ENCODE assay signal across 15 mouse cellular contexts in the genomic region with DNA sequence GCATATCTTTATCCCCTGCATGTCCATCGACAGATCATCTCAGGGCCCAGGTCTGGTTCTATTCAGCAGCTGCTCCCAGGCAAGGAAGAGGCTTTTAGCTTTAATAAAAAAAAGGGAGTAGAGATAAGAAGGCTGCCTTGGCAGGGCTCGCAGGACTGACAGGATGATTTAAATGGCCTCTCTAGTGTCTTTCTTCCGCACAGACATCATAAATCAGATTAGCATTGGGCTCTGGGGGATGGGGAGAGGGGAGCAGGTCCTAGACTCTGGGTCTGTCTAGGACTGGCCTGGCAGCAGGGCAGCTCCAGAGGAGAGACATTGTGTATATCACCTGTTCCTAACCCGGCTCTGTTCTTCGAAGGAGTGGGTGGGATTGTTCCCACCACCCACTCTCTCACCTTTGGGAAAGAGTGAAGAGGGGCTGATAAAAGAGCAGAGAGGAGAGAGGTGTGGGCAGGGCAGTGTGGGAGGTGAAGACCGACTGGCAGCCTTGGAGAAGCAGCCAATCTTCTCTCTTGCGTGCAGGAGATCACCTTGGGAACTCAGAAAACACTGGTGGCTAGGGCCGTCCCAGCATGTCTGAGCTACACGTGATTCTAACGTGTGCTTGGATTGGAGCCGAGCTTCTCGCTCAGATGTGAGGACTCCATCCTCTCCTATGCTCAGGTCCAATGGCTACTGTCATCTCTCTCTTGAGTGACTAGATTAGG.
A peak's percentile ranks its signal among the peaks of the same experiment; 100 is the strongest.
DNase-seq lines count a peak whose midpoint lies in the region; ATAC-seq lines count a peak whose summit lies in the region.
"Had no signal": no experiment of that assay in that cellular context is flagged by ENCODE, and none has a peak within 500 bp of the region (broad histone marks: within the 10 kb centered on the region; RNA-seq: fewer than 3 reads in every experiment).

No protein-coding gene starts in this region.

- H3K4me1 ChIP-seq in kidney, embryonic 16.5 days (ENCODE audit: insufficient read depth, low read length), result peaks cover 6% of the 10 kb centered on the region; the same call in 1 of the 2 replicates
- H3K4me1 ChIP-seq: limb, embryonic 13.5 days had no signal

- 40% methylated on average over 12 of the region's 12 CpGs for WGBS in kidney, embryonic 16.5 days

- peaks cover 4% of the 10 kb centered on the region; the same call in 1 of the 2 replicates for H3K36me3 ChIP-seq in kidney, embryonic 16.5 days (ENCODE audit: insufficient read depth, low read length)

- H3K27ac ChIP-seq in kidney, embryonic 16.5 days (ENCODE audit: low read length), result no peak overlapping the region
- H3K27ac ChIP-seq: layer of hippocampus, adult 2 months; limb, embryonic 13.5 days; midbrain, embryonic 15.5 days had no signal

- H3K9ac ChIP-seq in kidney, embryonic 16.5 days (replicated peaks; ENCODE audit: low read length), result no peak overlapping the region
- H3K9ac ChIP-seq: limb, embryonic 13.5 days; midbrain, embryonic 15.5 days had no signal

- no peak overlapping the region for H3K4me3 ChIP-seq in kidney, embryonic 16.5 days (ENCODE audit: low read length)
- H3K4me3 ChIP-seq: layer of hippocampus, adult 2 months; limb, embryonic 13.5 days; midbrain, embryonic 15.5 days had no signal

- DNase-seq in kidney, adult 11 months, result no peak
- peak; percentile 7 for DNase-seq in urinary bladder, postnatal 14 days (ENCODE audit: low spot score)
- DNase-seq in urinary bladder, adult 2 months (ENCODE audit: low spot score), result no peak
- peak; percentile 22 for DNase-seq in embryo, embryonic 9.5 days (ENCODE audit: extremely low spot score)
- no peak for DNase-seq in cerebellum, adult 18-20 months
- DNase-seq in gastrocnemius, adult 18-20 months (ENCODE audit: low spot score), result no peak
- DNase-seq: gastrocnemius, postnatal 10 days; heart, postnatal 14 days; thymus, postnatal 4 days had no signal

- no peaks in the 10 kb centered on the region for H3K27me3 ChIP-seq in kidney, embryonic 16.5 days (ENCODE audit: insufficient read depth, low read length)
- H3K27me3 ChIP-seq: limb, embryonic 13.5 days; midbrain, embryonic 15.5 days had no signal

- peak; percentile 82 for ATAC-seq in kidney, embryonic 16.5 days (ENCODE audit: low FRiP score, low TSS enrichment)
- ATAC-seq in inflammation-experienced regulatory T-cells, adult 6 months, result no peak
- ATAC-seq: lung, postnatal 0 days; midbrain, embryonic 15.5 days had no signal

- H3K4me2 ChIP-seq in kidney, embryonic 16.5 days (replicated peaks; ENCODE audit: low read depth, low read length), result no peak overlapping the region
- H3K4me2 ChIP-seq: limb, embryonic 13.5 days; midbrain, embryonic 15.5 days had no signal

- H3K9me3 ChIP-seq in kidney, embryonic 16.5 days (ENCODE audit: low read length), result no peaks in the 10 kb centered on the region
- H3K9me3 ChIP-seq: limb, embryonic 13.5 days; midbrain, embryonic 15.5 days had no signal

Comparison
In these comparisons a context has a peak if more than half of its experiments do, and no peak if none do; other contexts are left out.
1. DNase-seq: peak in urinary bladder, postnatal 14 days (single experiment) and embryo, embryonic 9.5 days (single experiment); none in kidney, adult 11 months (single experiment), urinary bladder, adult 2 months (single experiment), cerebellum, adult 18-20 months (0 of 2) and gastrocnemius, adult 18-20 months (single experiment).